Mouse (Mus musculus): ENCODE measurements around the gene Wwtr1. TPM values are rescaled to one million over a fixed set of nuclear protein-coding genes. Genes with fewer than 3 reads are reported as not detected.
A peak's percentile ranks its signal among the peaks of the same experiment; 100 is the strongest.

Wwtr1 gene
- polyA plus RNA-seq, 1 experiment = 20.6 TPM

- DNase-seq (ENCODE audit: low read depth) = no peak
- TF ChIP-seq CTCF (IDR thresholded peaks at IDR 0.05; ENCODE audit: borderline replicate concordance, extremely low read depth, insufficient read depth, insufficient read length) (no peak), POLR2A (IDR thresholded peaks at IDR 0.05; ENCODE audit: borderline replicate concordance, extremely low read depth, insufficient read depth, insufficient read length, poor library complexity, severe bottlenecking) (no peak)
Observed at GRCm38 (mm10) chr3:57555560-57555959, 20.1 kb downstream of the Wwtr1 start.

- no peak for DNase-seq (ENCODE audit: low read depth)
- TF ChIP-seq POLR2A (IDR thresholded peaks at IDR 0.05; ENCODE audit: borderline replicate concordance, extremely low read depth, insufficient read depth, insufficient read length, poor library complexity, severe bottlenecking) = no peak
- no peak for TF ChIP-seq CTCF (IDR thresholded peaks at IDR 0.05; ENCODE audit: borderline replicate concordance, extremely low read depth, insufficient read depth, insufficient read length)
Observed at GRCm38 (mm10) chr3:57554890-57555239, 20.8 kb downstream of the Wwtr1 start.

- TF ChIP-seq CTCF (IDR thresholded peaks at IDR 0.05; ENCODE audit: borderline replicate concordance, extremely low read depth, insufficient read depth, insufficient read length) (no peak), POLR2A (IDR thresholded peaks at IDR 0.05; ENCODE audit: borderline replicate concordance, extremely low read depth, insufficient read depth, insufficient read length, poor library complexity, severe bottlenecking) (no peak)
- DNase-seq (ENCODE audit: low read depth) = no peak
Observed at GRCm38 (mm10) chr3:57554124-57554889, 21.4 kb downstream of the Wwtr1 start.

- DNase-seq (ENCODE audit: low read depth) = no peak
- TF ChIP-seq CTCF (IDR thresholded peaks at IDR 0.05; ENCODE audit: borderline replicate concordance, extremely low read depth, insufficient read depth, insufficient read length) = no peak
- TF ChIP-seq POLR2A (IDR thresholded peaks at IDR 0.05; ENCODE audit: borderline replicate concordance, extremely low read depth, insufficient read depth, insufficient read length, poor library complexity, severe bottlenecking) = no peak
Observed at GRCm38 (mm10) chr3:57553108-57553507, 22.6 kb downstream of the Wwtr1 start.

GRCm38 (mm10) chr3:57551210-57551609 lies 24.5 kb downstream of the Wwtr1 start:
- no peak for TF ChIP-seq POLR2A (IDR thresholded peaks at IDR 0.05; ENCODE audit: borderline replicate concordance, extremely low read depth, insufficient read depth, insufficient read length, poor library complexity, severe bottlenecking)
- no peak for TF ChIP-seq CTCF (IDR thresholded peaks at IDR 0.05; ENCODE audit: borderline replicate concordance, extremely low read depth, insufficient read depth, insufficient read length)

DNA sequence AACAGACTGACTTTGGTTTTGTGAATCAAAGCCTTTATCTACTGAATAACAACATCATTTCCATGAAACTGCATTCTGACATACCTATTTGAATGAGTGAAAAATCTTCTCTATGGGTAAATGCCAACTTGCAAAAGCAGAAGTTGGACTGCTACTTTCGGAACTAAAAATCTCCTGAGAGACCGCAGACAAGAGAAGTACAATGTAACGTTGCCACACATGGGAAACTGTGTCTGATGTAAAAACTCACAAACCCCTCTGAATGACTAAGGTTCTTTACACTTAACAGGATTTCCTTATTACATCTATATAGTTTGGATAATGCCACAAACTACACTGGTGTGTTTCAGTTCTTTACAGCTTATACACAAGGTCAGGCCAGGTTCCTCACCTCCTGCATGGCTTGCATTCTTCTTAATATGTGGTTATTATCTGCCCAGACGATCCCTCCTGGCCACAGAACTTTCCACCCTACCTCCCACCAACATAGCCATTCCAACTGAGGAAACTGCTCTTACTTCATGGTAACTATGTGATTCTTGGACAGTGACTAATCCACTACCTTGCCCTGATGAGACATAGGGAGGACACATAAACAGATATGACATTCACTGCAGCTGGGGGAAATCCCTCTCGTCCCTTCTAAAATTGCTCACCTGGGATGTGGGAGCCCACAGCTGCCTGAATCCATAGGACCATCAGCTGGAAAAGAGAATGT lies 25.1 kb downstream of the Wwtr1 start:
- TF ChIP-seq CTCF (IDR thresholded peaks at IDR 0.05; ENCODE audit: borderline replicate concordance, extremely low read depth, insufficient read depth, insufficient read length) (no peak), POLR2A (IDR thresholded peaks at IDR 0.05; ENCODE audit: borderline replicate concordance, extremely low read depth, insufficient read depth, insufficient read length, poor library complexity, severe bottlenecking) (no peak)
- DNase-seq (ENCODE audit: low read depth) = no peak

More at GRCm38 (mm10) chr3:57551210-57551609, 24.5 kb downstream of the Wwtr1 start:
- DNase-seq (ENCODE audit: low read depth) = no peak

DNA sequence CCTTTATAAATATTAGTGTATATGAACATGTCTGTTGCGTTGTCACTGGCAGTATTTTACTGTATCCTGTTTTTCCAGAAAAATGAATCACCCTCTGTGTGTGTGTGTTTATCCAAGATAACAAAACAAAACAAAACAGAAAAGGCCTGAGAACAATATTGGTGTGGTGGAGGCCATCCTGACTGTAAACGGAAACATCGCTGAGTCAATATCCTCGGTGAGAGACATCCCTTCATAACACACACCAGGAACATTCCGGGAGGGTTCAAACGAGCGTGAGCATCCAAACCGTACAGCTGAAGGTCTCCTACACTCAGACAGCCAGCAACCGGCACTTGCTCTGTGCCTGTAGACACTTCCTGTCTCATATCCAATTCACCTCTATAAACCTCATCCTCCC lies 31.6 kb downstream of the Wwtr1 start:
- peak; percentile 19 for DNase-seq (ENCODE audit: low read depth)
- no peak for TF ChIP-seq POLR2A (IDR thresholded peaks at IDR 0.05; ENCODE audit: borderline replicate concordance, extremely low read depth, insufficient read depth, insufficient read length, poor library complexity, severe bottlenecking)
- TF ChIP-seq CTCF (IDR thresholded peaks at IDR 0.05; ENCODE audit: borderline replicate concordance, extremely low read depth, insufficient read depth, insufficient read length) = no peak

DNA sequence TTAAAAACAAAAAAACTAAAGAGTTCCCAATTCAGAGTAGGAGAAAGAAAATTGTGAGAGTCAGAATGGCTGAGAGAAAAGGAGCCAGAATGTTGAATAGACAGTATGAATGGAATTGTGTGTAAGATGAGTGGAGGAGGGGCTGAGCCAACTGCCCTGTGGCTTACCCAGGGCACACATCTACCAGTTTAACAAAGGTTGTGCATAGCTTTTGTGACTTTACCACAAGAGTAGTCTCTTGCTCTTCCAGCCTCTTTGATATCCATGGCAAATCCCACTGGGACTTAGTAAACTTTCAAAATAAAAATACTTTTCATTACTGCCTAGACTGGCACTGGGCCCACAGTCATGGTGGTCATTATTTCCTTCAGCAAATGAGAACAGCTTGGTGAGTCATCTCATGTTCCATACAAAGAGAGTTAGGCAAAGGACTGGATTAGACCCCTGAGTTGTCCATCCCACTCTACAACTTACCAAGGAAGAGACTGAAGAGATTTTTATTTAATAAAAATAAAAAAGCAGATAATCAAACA lies 32.8 kb downstream of the Wwtr1 start:
- DNase-seq (ENCODE audit: low read depth) = peak; percentile 35
- no peak for TF ChIP-seq CTCF (IDR thresholded peaks at IDR 0.05; ENCODE audit: borderline replicate concordance, extremely low read depth, insufficient read depth, insufficient read length)
- TF ChIP-seq POLR2A (IDR thresholded peaks at IDR 0.05; ENCODE audit: borderline replicate concordance, extremely low read depth, insufficient read depth, insufficient read length, poor library complexity, severe bottlenecking) = no peak

DNA sequence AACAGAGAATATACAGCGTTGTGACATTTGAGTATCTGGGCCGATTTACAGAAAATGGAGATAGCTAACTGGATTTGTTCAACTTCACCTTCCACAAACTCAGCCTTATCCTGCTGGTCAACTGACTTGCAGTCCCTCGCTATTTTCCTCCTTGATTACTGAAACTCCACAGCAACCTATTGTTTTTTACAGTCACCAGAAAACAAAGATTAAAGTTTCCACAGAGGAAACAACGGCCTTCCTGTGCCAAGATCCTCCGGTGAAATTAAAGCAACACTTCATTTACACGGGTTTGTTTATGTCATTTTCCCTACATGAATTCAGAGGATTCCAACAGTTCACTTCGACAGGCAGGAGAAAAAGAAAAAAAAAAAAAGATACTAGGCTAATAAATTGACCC lies 34.5 kb downstream of the Wwtr1 start:
- no peak for DNase-seq (ENCODE audit: low read depth)
- TF ChIP-seq CTCF (IDR thresholded peaks at IDR 0.05; ENCODE audit: borderline replicate concordance, extremely low read depth, insufficient read depth, insufficient read length) (no peak), POLR2A (IDR thresholded peaks at IDR 0.05; ENCODE audit: borderline replicate concordance, extremely low read depth, insufficient read depth, insufficient read length, poor library complexity, severe bottlenecking) (no peak)

- DNase-seq (ENCODE audit: low read depth) = no peak
- TF ChIP-seq CTCF (IDR thresholded peaks at IDR 0.05; ENCODE audit: borderline replicate concordance, extremely low read depth, insufficient read depth, insufficient read length) (no peak), POLR2A (IDR thresholded peaks at IDR 0.05; ENCODE audit: borderline replicate concordance, extremely low read depth, insufficient read depth, insufficient read length, poor library complexity, severe bottlenecking) (no peak)
Observed at GRCm38 (mm10) chr3:57540474-57540873, 35.2 kb downstream of the Wwtr1 start.

DNA sequence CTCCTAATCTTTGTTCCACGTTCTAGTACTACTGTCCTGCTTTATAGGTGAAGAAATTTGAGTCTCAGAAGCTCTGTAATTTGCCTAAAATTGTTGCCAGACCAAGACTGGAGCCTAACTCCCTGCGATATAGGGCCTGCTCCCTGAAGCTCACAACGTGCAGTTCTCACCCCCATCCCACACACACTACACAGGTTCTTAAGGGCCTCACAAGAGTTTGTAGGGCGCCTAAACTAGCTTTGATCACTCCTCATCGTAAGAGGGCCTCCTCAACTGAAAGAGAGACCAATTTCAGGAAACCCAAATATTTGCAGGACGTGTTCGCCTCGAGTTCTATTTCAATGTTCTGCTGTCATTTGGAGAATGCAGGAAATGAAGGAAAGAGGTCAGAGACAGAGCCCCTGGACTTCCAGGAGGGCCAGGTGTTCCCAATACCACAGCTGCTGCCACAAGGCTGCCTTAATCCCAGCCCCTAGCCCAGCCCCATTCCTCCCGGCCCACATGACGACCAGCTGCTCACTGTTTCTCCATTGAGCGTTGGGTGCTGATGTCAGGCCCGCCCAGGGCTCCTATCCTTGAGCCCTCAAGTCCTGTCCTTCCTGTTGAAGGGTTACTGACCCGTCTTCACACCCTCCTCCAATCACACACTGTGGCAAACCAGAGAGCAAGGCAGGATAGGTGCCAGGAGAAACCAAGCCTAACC lies 40.1 kb downstream of the Wwtr1 start:
- no peak for TF ChIP-seq POLR2A (IDR thresholded peaks at IDR 0.05; ENCODE audit: borderline replicate concordance, extremely low read depth, insufficient read depth, insufficient read length, poor library complexity, severe bottlenecking)
- TF ChIP-seq CTCF (IDR thresholded peaks at IDR 0.05; ENCODE audit: borderline replicate concordance, extremely low read depth, insufficient read depth, insufficient read length) = no peak
- DNase-seq (ENCODE audit: low read depth) = no peak

Measured in brain, embryonic 14.5 days (tissue).